Mouse (Mus musculus) CH12.LX (cell line): ENCODE measurements around the gene Ppm1n. TPM values are rescaled to one million over a fixed set of nuclear protein-coding genes. Genes with fewer than 3 reads are reported as not detected.

Source experiments
- DNase-seq: peaks from one replicate; pipeline ENCODE4 v3.0.0-alpha.2; 2013; ENCODE audit errors: extremely low read depth
- H3K27ac ChIP-seq: 2 replicates; pipeline ENCODE4 v1.5.1; 2012; ENCODE audit warnings: low read depth, mild to moderate bottlenecking, control low read depth, moderate library complexity; ENCODE audit not compliant: insufficient read depth
- H3K27me3 ChIP-seq: replicated peaks from 2 replicates; pipeline ENCODE3; 2012; ENCODE audit warnings: inconsistent platforms
- H3K36me3 ChIP-seq, 2 experiments: replicated peaks in 1 of 2; 2 replicates each; pipeline versions ENCODE3 to v1.6.1; 2012; ENCODE audit warnings: inconsistent platforms in 1 of 2, low read length in 1 of 2, mild to moderate bottlenecking in 1 of 2, mixed read lengths in 1 of 2, moderate library complexity in 1 of 2; ENCODE audit not compliant: control insufficient read depth in 1 of 2, insufficient read depth in 1 of 2
- H3K4me1 ChIP-seq, 2 experiments: 2 replicates each; pipeline ENCODE4 v1.6.1; 2012; ENCODE audit warnings: inconsistent platforms in 1 of 2, moderate library complexity in 1 of 2; ENCODE audit not compliant: insufficient read depth in 2 of 2, control insufficient read depth in 1 of 2
- H3K4me2 ChIP-seq: 2 replicates; pipeline ENCODE4 v1.6.1; 2012; ENCODE audit warnings: low read depth, mild to moderate bottlenecking, control low read depth; ENCODE audit not compliant: poor library complexity, insufficient read depth, severe bottlenecking
- H3K4me3 ChIP-seq, 3 experiments: fragments of 150-350 bp in 1 of 3; sonication (generic) in 1 of 3; replicated peaks in 1 of 3; 2 replicates each; pipeline versions ENCODE3 to v1.5.1; 2011 to 2012; ENCODE audit warnings: low read depth in 2 of 3, low read length in 2 of 3, mild to moderate bottlenecking in 2 of 3, moderate library complexity in 2 of 3, control low read depth in 1 of 3, improper control_type of control experiment in 1 of 3, inconsistent platforms in 1 of 3, mixed read lengths in 1 of 3; ENCODE audit not compliant: poor library complexity in 1 of 3
- H3K79me2 ChIP-seq: replicated peaks from 2 replicates; pipeline ENCODE4 v1.6.1; 2012; ENCODE audit warnings: mild to moderate bottlenecking, moderate library complexity; ENCODE audit not compliant: control insufficient read depth, poor library complexity, insufficient read depth, severe bottlenecking; ENCODE audit errors: extremely low read depth
- H3K9ac ChIP-seq: 2 replicates; pipeline ENCODE4 v1.6.1; 2012; ENCODE audit warnings: low read depth, mild to moderate bottlenecking, control low read depth, moderate library complexity; ENCODE audit not compliant: insufficient read depth
- H3K9me3 ChIP-seq: replicated peaks from 2 replicates; pipeline ENCODE3; 2012; ENCODE audit warnings: low read length, inconsistent platforms, mixed read lengths
- BHLHE40 ChIP-seq: IDR thresholded peaks from 2 replicates; pipeline ENCODE4 v1.6.1; 2011; ENCODE audit warnings: mild to moderate bottlenecking, low read depth, low read length, improper control_type of control experiment
- CHD1 ChIP-seq: IDR thresholded peaks from 2 replicates; pipeline ENCODE4 v1.6.1; 2012; ENCODE audit warnings: low read depth, low read length, improper control_type of control experiment, inconsistent platforms
- CTCF ChIP-seq, 2 experiments: IDR thresholded peaks in 1 of 2; conservative IDR thresholded peaks in 1 of 2; 2 replicates each; pipeline ENCODE4 v1.5.1; 2011 to 2012; ENCODE audit warnings: low read depth in 2 of 2, low read length in 2 of 2, improper control_type of control experiment in 1 of 2, inconsistent platforms in 1 of 2, mild to moderate bottlenecking in 1 of 2, moderate library complexity in 1 of 2
- EP300 ChIP-seq: IDR thresholded peaks from 2 replicates; pipeline ENCODE4 v1.6.1; 2011; ENCODE audit warnings: low read length, improper control_type of control experiment
- JUND ChIP-seq: conservative IDR thresholded peaks from 2 replicates; pipeline ENCODE4 v1.6.1; 2011; ENCODE audit warnings: low read depth, low read length, improper control_type of control experiment
- KAT2A ChIP-seq: IDR thresholded peaks from 2 replicates; pipeline ENCODE4 v1.6.1; 2012; ENCODE audit warnings: low read length, improper control_type of control experiment, inconsistent platforms; ENCODE audit not compliant: insufficient replicate concordance
- MAFK ChIP-seq: IDR thresholded peaks from 2 replicates; pipeline ENCODE4 v1.6.1; 2011; ENCODE audit warnings: low read length, improper control_type of control experiment; ENCODE audit not compliant: insufficient replicate concordance
- MAX ChIP-seq: IDR thresholded peaks from 2 replicates; pipeline ENCODE4 v1.6.1; 2011; ENCODE audit warnings: low read length, improper control_type of control experiment
- MAZ ChIP-seq: IDR thresholded peaks from 2 replicates; pipeline ENCODE4 v1.6.1; 2012; ENCODE audit warnings: low read depth, mild to moderate bottlenecking, inconsistent platforms, low read length, improper control_type of control experiment, moderate library complexity
- MEF2A ChIP-seq: IDR thresholded peaks from 2 replicates; pipeline ENCODE4 v1.6.1; 2014; ENCODE audit warnings: low read depth, mild to moderate bottlenecking, inconsistent platforms, low read length, improper control_type of control experiment, borderline replicate concordance
- MXI1 ChIP-seq: IDR thresholded peaks from 2 replicates; pipeline ENCODE4 v1.6.1; 2011; ENCODE audit warnings: mild to moderate bottlenecking, low read depth, low read length, improper control_type of control experiment
- POLR2A ChIP-seq: IDR thresholded peaks from 2 replicates; pipeline ENCODE4 v1.6.1; 2011; ENCODE audit warnings: low read depth, mild to moderate bottlenecking, improper control_type of control experiment, low read length
- POLR2AphosphoS2 ChIP-seq: IDR thresholded peaks from 2 replicates; pipeline ENCODE4 v1.6.1; 2011; ENCODE audit warnings: low read depth, low read length, improper control_type of control experiment
- RCOR1 ChIP-seq: conservative IDR thresholded peaks from 2 replicates; pipeline ENCODE4 v1.6.1; 2012; ENCODE audit warnings: low read depth, mild to moderate bottlenecking, inconsistent platforms, low read length, improper control_type of control experiment
- SIN3A ChIP-seq: IDR thresholded peaks from 2 replicates; pipeline ENCODE4 v1.6.1; 2012; ENCODE audit warnings: low read length, improper control_type of control experiment, inconsistent platforms
- SMC3 ChIP-seq: IDR thresholded peaks from 2 replicates; pipeline ENCODE4 v1.6.1; 2011; ENCODE audit warnings: low read depth, low read length, improper control_type of control experiment
- TCF12 ChIP-seq: IDR thresholded peaks from 2 replicates; pipeline ENCODE4 v1.6.1; 2014; ENCODE audit warnings: low read depth, mild to moderate bottlenecking, inconsistent platforms, low read length, improper control_type of control experiment
- ZMIZ1 ChIP-seq: IDR thresholded peaks from 2 replicates; pipeline ENCODE4 v1.6.1; 2012; ENCODE audit warnings: low read depth, mild to moderate bottlenecking, inconsistent platforms, low read length, improper control_type of control experiment
- ZNF384 ChIP-seq: IDR thresholded peaks from 2 replicates; pipeline ENCODE4 v1.6.1; 2012; ENCODE audit warnings: low read depth, low read length, improper control_type of control experiment, inconsistent platforms
- dilution Hi-C: fragments of 300-500 bp; cut with MboI; formaldehyde crosslinking; loops from 2 replicates; pipeline ENCODE4 v1.14.3; 2020; ENCODE audit warnings: low sequenced_read_pairs; ENCODE audit not compliant: extremely low pct_unique_long_range_greater_than_20kb, extremely low pct_ligation_motif_present
- in situ Hi-C: fragments of 300-500 bp; cut with MboI; formaldehyde crosslinking; loops from 3 replicates; pipeline ENCODE4 v1.14.3; 2019; ENCODE audit warnings: low sequenced_read_pairs, low pct_ligation_motif_present, low pct_unique_long_range_greater_than_20kb, mixed read lengths
- polyA plus RNA-seq: library from polyadenylated mRNA; unstranded; fragments of >175 nt; gene quantifications from 2 replicates; pipeline ENCODE4 v1.2.1, GENCODE M21; 2012; ENCODE audit warnings: low read depth; ENCODE audit not compliant: insufficient read length
- total RNA-seq, 2 experiments: library from RNA; depleted of rRNA; stranded (reverse); fragments of 300-350 nt in 1 of 2; fragments of >200 nt in 1 of 2; gene quantifications; 2 replicates each; pipeline ENCODE4 v1.2.3; 2012 to 2014

Ppm1n gene
- total and polyA plus RNA-seq, 3 experiments, result not detected

- Histone ChIP-seq H3K4me1 (peaks cover 0 to 8% of the 10 kb centered on the region in 2 experiments; a peak in 2 of 4 replicates), H3K9ac (no peak overlapping the region), H3K9me3 (no peaks in the 10 kb centered on the region), H3K27ac (no peak overlapping the region), H3K27me3 (peaks cover 40% of the 10 kb centered on the region), H3K4me3 (no peak overlapping the region), H3K36me3 (no peaks in the 10 kb centered on the region), H3K4me2 (peak overlapping the region; percentile 92; the same call in 1 of the 2 replicates), H3K79me2 (no peaks in the 10 kb centered on the region)
- no peak for TF ChIP-seq ZMIZ1
- TF ChIP-seq POLR2AphosphoS2, result no peak
- TF ChIP-seq MEF2A, result no peak
- no peak for TF ChIP-seq JUND
- no peak for TF ChIP-seq RCOR1
- no peak for TF ChIP-seq ZNF384
- TF ChIP-seq MAZ, result no peak
- no peak for TF ChIP-seq BHLHE40
- no peak for TF ChIP-seq POLR2A
- TF ChIP-seq MAFK, result no peak
- dilution Hi-C loops (no loop called here), in situ Hi-C loops (loop anchor here (5.0 kb wide), 1 partner anchor 101 kb away; no protein-coding TSS in a partner anchor)
- no peak for DNase-seq
These were observed 3.5 kb upstream of the Ppm1n start for GRCm38 (mm10) chr7:19283406-19283804.

- H3K9me3 ChIP-seq, result no peaks in the 10 kb centered on the region
- H3K4me1 ChIP-seq, result peaks cover 0 to 10% of the 10 kb centered on the region in 2 experiments; a peak in 3 of 4 replicates
- H3K27me3 ChIP-seq, result peaks cover 40% of the 10 kb centered on the region
- no peak for DNase-seq
- no peak for TF ChIP-seq EP300
- no peak for TF ChIP-seq SMC3
- no peak for TF ChIP-seq KAT2A
- TF ChIP-seq TCF12, result no peak
- peak; percentile 92 for TF ChIP-seq SIN3A
- TF ChIP-seq CTCF (conservative IDR thresholded peaks at IDR 0.05 in 1 of 2, IDR thresholded peaks at IDR 0.05 in 1 of 2; ENCODE audit: low read depth in 2 of 2, low read length in 2 of 2), result no peak
- peak; percentile 95 for TF ChIP-seq MXI1
- TF ChIP-seq CHD1, result no peak
- TF ChIP-seq MAX, result 0 out of 2 replicates have a peak, but pooled peaks have one; percentile 21
- TF ChIP-seq MEF2A, result no peak
- no peak for TF ChIP-seq POLR2AphosphoS2
- H3K79me2 ChIP-seq, result no peaks in the 10 kb centered on the region
- H3K4me2 ChIP-seq, result peak overlapping the region; percentile 92
- dilution Hi-C loops, result no loop called here
- H3K4me3 ChIP-seq, result peak overlapping the region in 2 of 3 experiments; percentile 26 to 58
- H3K9ac ChIP-seq, result peak overlapping the region; percentile 12; the same call in 1 of the 2 replicates
- in situ Hi-C loops, result loop anchor here (5.0 kb wide), 1 partner anchor 101 kb away; no protein-coding TSS in a partner anchor
- no peaks in the 10 kb centered on the region for H3K36me3 ChIP-seq
- no peak overlapping the region for H3K27ac ChIP-seq
These were observed 3.0 kb upstream of the Ppm1n start for GRCm38 (mm10) chr7:19282791-19283405.
